Mouse (Mus musculus): ENCODE results near the gene Syn3.
"Not testable (repeated sequence)": the region's sequence is repeated elsewhere in the genome, so short reads cannot be mapped to it uniquely, and the experiment has no call there.

Syn3 gene

DNA sequence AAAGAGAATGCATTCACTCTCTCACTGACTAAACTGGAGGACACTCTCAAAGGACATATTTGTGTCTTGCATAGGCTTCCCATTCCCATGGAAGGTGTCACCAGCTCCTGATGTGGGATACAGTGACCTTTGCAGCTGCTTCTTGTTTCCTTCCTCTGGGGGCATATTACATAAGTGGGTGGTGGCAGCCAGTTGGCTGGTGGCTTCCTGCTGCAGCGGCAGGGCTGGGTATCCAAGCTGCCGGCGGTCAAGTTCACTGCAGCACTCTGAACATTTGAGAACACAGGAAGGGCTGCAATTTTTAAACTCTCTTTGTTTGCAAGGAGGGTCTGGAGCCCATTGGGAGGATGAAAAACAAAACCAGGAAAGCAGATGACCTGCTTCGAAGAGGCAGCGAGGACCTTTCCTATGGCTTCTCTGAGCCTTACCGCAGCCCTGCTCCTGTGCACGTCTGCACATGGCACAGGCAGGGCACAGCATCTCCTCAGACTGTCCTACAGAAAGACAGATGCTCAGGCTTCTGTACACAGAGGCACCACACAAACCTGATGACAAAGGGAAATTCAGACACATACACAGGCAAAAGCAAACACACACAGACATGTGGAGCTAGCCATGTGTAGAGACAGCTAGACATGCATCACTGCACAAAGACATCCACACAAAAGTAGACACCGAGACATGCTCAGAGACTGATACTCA lies 340.3 kb downstream of the Syn3 start:
- DNase-seq (ENCODE audit: low spot score in 2 of 2), result no peak

- DNase-seq (ENCODE audit: low spot score in 2 of 2), result no peak
These were observed 343.4 kb downstream of the Syn3 start for GRCm38 (mm10) chr10:86155344-86155743.

- DNase-seq (ENCODE audit: low spot score in 2 of 2), result no peak
These were observed 345.5 kb downstream of the Syn3 start for GRCm38 (mm10) chr10:86153221-86153620.

- DNase-seq (ENCODE audit: low spot score in 2 of 2), result no peak
These were observed 347.3 kb downstream of the Syn3 start for GRCm38 (mm10) chr10:86151357-86151756.

DNA sequence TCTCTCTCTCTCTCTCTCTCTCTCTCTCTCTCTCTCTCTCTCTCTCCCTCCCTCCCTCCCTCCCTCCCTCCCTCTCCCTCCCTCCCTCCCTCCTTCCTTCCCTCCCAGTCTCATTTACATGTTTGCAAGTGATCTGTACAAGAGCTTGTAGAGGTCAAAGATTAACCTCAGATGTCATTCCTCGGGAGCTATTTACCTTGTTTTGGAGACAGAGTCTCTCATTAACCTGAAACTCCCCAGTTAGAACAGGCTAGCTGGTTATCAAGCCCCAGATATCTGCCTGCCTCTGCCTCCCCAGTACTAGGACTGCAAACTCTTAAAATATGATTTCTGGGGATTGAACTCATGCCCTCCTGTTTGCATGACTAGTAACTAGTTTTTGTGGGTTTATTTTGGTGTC lies 348.6 kb downstream of the Syn3 start:
- DNase-seq (ENCODE audit: low spot score in 2 of 2), result no peak

GRCm38 (mm10) chr10:86149029-86149818 lies 349.5 kb downstream of the Syn3 start:
- no peak for DNase-seq (ENCODE audit: low spot score in 2 of 2)

DNA sequence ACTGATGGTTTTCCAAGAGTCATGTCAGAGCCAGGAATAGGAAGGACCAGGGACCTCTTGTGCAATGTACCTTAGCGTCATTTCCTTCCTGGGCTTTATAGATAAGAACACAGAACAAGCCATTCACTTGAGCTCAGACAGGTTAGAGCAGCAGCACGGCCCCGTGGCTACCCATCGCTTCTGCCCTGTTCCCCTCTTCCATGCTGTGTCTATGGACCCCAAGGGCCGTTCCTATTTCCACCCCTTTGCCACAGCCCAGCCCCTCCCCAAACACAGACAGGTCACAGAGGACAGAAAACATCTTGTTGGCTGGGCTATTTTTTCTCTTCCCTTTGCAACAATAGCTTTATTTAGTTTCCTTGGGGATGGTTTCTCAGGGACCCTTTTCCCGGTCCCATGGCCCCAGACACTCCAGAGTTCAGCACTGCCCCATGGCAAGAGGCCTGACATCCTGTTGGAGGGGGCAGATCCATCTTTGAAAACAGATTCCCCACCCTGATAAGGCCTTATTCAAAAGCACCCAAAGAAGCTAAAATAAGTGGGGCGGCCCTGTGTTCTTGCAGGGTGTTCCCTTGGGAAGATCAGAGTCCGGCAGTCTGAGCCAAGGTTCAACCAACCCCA lies 359.5 kb downstream of the Syn3 start:
- no peak for DNase-seq (ENCODE audit: low spot score in 2 of 2)

DNA sequence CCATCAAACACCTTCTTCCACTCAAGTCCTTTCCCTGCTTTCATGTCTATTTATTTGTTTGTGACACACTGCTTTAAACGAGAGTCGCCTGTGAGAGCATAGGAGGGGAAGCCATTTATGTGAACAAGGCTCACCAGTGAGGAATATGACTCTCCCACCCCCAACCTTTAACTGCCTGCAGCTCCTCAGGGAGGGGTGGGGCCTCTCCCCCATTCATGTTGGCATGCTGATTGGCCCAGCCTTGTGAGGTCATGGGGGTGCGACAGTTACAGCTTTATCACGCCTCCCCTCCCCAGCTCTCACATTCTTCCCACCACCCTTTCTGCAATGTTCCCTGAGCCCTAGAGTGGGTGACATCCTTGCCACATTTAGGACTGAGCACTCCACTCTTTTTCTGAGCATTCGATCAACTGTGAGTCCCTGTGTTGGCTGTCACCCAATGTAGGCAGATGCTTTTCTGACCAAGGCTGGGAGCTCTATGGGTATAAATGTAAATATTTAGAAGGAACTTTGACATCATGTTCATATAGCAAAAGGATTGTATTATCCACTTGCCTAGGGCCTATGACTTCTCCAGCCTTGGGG lies 361.0 kb downstream of the Syn3 start:
- DNase-seq (ENCODE audit: low spot score in 2 of 2), result no peak

- DNase-seq (ENCODE audit: low spot score in 2 of 2), result no peak
These were observed 361.6 kb downstream of the Syn3 start for GRCm38 (mm10) chr10:86137106-86137505.

DNA sequence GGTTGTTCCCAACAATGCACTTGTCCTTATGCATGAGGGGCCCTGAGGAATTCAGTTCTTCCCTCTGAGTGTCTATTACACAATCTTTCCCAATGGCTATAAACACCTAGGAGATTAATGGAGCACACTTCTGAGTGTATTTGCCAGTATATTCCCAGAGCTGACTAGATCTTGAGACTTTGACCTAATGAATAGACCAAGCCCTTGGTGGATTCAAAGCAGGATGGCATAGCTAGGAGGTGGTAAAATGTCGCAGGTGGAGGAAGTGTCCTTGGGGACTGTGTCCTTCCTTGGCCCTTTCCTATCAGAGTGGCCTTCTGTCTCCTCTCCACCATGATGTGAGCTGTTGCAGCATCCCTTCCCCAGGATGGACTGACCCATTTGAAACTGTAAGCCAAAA lies 362.4 kb downstream of the Syn3 start:
- no peak for DNase-seq (ENCODE audit: low spot score in 2 of 2)

GRCm38 (mm10) chr10:86134848-86135247 lies 363.8 kb downstream of the Syn3 start:
- DNase-seq (ENCODE audit: low spot score in 2 of 2), result no peak

DNA sequence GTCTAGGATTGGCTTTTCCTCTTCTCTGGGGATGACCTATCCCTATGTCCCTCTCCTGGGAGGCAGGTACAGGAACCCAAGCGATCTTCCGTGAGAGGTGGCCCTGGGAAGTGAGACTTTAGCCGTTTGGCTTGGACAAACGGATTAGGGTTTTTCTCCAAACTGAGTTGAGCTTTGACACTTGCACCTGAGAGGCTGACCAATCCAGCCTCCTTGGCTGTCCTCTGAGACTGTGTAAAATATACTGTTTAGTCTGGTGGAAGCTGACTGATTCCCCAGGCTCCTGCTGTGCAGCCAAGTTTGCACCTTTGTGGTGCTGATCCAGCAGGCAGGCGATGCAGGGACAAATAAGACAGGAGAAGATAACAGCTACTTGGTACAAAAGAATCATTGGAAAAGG lies 364.4 kb downstream of the Syn3 start:
- no peak for DNase-seq (ENCODE audit: low spot score in 2 of 2)

- DNase-seq (ENCODE audit: low spot score in 2 of 2), result no peak
These were observed 366.2 kb downstream of the Syn3 start for GRCm38 (mm10) chr10:86132420-86132956.

- DNase-seq (ENCODE audit: low spot score in 2 of 2), result no peak
These were observed 369.6 kb downstream of the Syn3 start for GRCm38 (mm10) chr10:86129046-86129445.

DNA sequence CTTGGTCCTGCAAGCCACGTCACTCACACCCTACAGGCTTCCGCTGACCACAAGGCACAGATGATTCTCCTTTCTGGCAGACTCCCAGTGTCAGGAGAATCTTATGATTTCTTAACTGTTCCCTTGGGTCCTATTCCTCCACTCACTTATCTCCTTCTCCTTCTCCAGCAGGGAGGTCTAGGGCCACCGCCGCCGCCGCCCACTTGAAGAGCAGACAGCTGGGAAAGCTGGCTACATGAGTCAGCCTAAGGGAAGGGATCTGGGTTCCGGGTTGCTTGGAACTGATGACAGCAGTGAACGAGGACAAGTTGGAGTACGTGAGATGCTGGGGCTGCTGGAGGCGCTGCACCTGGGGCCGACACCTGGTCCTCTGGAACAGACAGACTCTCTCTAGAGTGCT lies 372.2 kb downstream of the Syn3 start:
- peak; percentile 21 to 26 for DNase-seq (ENCODE audit: low spot score in 2 of 2)

DNA sequence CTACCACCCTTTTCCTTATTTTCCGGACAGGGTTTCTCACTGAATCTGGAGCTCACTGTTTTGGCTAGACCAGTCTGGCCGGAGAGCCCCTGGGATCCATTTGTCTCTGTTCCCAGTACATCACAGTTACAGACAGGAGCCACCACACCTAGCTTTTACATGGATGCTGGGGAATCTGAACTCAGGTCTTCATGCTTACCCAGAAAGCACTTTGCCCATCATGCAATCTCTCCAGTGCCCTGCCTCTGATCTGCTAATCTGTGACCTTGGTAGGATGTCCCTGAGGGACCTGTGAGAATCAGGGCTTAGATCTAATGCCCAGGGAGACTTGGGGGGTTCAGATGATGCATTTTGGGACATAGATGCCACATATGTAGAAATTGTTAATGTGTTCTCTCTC lies 373.3 kb downstream of the Syn3 start:
- DNase-seq (ENCODE audit: low spot score in 2 of 2), result no peak

DNA sequence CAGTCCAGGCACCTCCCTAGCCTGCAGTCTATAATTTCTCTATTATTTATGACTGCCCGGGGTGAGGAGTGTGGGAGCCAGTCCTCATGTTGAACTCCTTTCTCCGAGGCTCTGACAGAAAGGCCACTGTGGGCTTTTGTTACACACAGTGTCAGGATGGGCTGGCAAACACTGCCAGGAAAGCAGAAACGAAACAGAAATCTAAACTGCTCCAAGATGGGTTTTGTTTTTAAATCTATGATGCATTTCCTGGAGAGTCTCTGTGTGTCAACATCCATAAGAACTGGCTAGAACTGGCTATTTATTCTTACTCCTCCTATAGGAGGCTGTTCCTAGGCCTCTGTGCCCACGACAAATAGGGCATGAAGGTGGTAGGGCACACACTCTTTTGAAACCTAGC lies 374.6 kb downstream of the Syn3 start:
- no peak for DNase-seq (ENCODE audit: low spot score in 2 of 2)

DNA sequence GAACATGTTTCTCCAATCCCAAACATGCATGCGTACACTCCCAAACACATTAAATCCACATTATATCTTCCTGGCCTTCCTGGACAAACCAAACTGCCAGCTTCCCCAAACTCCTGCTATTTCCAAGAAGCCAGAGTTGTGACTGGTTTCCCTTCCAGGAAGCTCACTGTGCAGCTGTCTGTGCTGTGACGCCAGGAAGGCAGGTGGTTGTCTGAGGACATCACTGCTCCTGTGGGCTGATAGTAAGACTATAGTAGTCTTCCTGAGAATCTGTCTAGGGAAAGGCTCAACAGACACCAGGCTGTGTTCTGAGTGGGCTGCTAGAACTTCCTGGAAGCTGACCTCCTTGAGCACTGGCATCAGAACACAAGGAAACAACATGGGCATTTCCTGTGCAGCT lies 375.5 kb downstream of the Syn3 start:
- no peak for DNase-seq (ENCODE audit: low spot score in 2 of 2)

GRCm38 (mm10) chr10:86122456-86122855 lies 376.2 kb downstream of the Syn3 start:
- DNase-seq (ENCODE audit: low spot score in 2 of 2), result not testable (repeated sequence)

DNA sequence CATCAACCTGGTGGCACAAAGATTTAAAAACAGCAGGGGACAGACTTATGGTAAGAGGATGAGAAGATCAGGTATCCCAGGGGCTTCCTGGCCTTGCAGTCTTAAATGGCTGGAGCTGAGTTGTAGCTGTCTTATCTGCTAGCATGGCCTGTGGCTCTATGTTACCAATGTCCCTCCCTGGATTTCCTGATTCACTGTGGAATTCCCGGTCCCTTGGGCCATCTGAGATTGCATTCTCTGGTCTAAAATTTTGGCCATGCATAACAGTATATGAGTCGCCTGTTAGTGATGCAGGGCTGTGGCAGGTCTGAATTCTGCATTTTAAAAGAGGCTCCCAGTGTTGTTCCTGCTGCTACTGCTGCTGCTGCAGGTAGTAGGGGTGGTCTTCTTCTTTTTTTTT lies 382.4 kb downstream of the Syn3 start:
- no peak for DNase-seq (ENCODE audit: low spot score in 2 of 2)

DNA sequence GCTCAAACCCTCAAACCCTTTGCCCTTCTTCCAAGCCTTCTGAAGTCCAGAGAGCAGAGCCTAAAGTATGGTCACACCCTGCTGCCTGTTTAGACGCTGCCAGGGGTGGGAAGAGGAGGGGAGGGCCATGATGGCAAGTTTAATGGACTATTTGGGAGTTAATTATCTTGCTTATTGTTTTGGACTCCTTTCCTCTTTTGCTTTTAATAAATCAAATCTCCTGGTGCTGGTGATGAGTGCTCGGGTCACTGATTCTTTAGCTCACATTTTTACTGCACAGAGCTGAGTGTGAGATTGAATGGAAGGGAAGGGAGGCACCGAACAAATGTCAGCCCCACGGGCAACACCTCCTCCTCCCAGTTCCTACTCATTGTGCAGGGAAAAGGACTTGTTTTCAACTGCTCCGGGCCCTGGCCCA lies 384.3 kb downstream of the Syn3 start:
- DNase-seq (ENCODE audit: low spot score in 2 of 2), result no peak

- DNase-seq (ENCODE audit: low spot score in 2 of 2), result no peak
These were observed 389.9 kb downstream of the Syn3 start for GRCm38 (mm10) chr10:86108797-86109196.

Data from right cerebral cortex, adult 2 months (tissue).